Mouse (Mus musculus): ENCODE results near the gene Knop1. TPM values are rescaled to one million over a fixed set of nuclear protein-coding genes. Genes with fewer than 3 reads are reported as not detected.

Gene Knop1
- total and polyA plus RNA-seq, 3 experiments = 11.2 to 39.1 (median 23.2) TPM

DNA sequence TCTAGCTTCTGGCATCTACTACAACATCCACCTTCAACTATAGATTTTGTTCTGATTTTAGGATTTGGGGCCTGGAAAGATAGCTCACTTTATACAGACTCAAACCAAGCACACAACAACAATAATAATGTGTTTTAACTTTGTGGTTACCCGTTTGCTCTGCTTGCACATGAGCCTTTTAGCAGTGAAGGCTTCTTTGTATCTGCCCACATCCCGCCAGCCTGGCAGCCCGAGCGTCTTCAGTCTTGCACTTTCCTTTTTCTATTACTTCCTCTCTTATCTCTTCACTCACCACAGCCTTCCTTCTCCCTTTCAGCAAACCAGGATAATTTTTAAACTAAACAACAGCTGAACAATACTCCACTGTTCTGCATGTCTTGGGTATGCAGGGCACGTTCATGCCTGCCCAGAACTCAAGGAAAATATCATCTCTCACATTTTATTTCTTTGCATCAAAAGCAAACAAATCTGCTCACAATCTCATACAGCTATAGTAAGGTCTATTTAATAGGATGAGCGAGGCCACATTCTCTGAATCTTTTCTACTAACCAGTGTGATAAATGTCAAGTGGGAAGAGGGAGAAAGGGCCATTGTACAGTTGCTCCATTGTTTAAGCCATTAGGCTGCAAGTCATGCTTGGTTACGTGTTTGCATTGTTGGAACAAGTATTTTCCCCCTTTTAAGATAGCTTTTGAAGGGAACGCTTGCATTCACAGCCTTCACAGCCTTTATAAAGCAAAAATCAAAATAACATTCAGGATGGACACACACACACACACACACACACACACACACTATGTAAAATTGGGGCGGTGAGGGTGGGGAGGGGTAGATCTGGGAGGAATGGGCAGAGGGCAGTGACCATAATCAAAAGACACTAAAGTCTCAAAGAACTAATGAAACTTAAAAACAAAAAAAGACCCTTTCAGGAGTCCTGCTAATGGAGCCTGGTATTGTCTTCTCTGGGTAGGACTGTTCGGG lies 39.7 kb upstream of the Knop1 start:
- H3K27me3 ChIP-seq (ENCODE audit: insufficient read depth, low read length) = 0 out of 2 replicates have a peak, but pooled peaks cover 3% of the 10 kb centered on the region
- TF ChIP-seq CTCF (IDR thresholded peaks at IDR 0.05; ENCODE audit: low read depth, low read length) = no peak
- no peak for TF ChIP-seq TAL1 (conservative IDR thresholded peaks at IDR 0.05; ENCODE audit: low read depth, low read length)
- no peak for TF ChIP-seq GATA1 (IDR thresholded peaks at IDR 0.05; ENCODE audit: borderline replicate concordance, low read length)
- TF ChIP-seq GATA2 (IDR thresholded peaks at IDR 0.05; ENCODE audit: borderline replicate concordance, low read depth, low read length) = no peak
- no peak for TF ChIP-seq POLR2AphosphoS5 (IDR thresholded peaks at IDR 0.05; ENCODE audit: insufficient replicate concordance, low read depth, low read length)
- H3K36me3 ChIP-seq (replicated peaks) = no peaks in the 10 kb centered on the region
- H3K9me3 ChIP-seq (replicated peaks) = no peaks in the 10 kb centered on the region
- H3K4me1 ChIP-seq (ENCODE audit: insufficient read depth, low read depth, low read length) = no peaks in the 10 kb centered on the region
- DNase-seq (ENCODE audit: low spot score) = no peak
- no peak overlapping the region for H3K4me3 ChIP-seq (ENCODE audit: low read depth, low read length)
- ATAC-seq (ENCODE audit: extremely low read depth, insufficient number of reproducible peaks, low FRiP score, poor library complexity, severe bottlenecking) = no peak

DNA sequence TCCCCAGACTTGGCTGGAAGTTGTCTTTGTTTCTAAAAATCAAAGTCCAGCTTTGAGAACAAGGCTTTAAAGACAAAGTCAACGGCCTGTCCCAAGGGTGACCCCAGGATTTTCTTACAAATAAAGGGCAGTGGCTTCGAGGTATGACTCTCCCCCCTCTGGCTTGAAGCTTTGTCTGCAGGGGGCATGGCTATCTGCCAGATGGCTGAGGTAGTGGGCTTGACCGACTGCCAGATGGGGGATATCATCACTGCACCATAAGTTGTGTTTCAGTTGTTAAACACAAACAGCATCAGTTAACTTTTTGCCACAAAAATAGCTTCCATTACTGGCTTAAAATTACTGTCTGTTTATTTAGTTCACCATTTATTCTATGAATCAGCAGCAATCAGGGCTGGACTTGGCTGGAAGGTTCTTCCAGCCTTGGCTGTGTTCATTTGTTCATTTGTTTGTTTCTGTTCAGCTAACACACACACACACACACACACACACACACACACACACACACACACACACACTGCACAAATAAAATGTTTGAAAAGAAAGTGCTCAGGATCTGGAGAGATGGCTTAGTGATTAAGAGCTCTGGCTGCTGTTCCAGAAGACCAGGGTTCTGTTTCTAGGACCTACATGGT lies 33.1 kb upstream of the Knop1 start:
- no peak overlapping the region for H3K4me3 ChIP-seq (ENCODE audit: low read depth, low read length)
- no peak for ATAC-seq (ENCODE audit: extremely low read depth, insufficient number of reproducible peaks, low FRiP score, poor library complexity, severe bottlenecking)
- H3K27me3 ChIP-seq (ENCODE audit: insufficient read depth, low read length) = peaks cover 10% of the 10 kb centered on the region; the same call in 1 of the 2 replicates

DNA sequence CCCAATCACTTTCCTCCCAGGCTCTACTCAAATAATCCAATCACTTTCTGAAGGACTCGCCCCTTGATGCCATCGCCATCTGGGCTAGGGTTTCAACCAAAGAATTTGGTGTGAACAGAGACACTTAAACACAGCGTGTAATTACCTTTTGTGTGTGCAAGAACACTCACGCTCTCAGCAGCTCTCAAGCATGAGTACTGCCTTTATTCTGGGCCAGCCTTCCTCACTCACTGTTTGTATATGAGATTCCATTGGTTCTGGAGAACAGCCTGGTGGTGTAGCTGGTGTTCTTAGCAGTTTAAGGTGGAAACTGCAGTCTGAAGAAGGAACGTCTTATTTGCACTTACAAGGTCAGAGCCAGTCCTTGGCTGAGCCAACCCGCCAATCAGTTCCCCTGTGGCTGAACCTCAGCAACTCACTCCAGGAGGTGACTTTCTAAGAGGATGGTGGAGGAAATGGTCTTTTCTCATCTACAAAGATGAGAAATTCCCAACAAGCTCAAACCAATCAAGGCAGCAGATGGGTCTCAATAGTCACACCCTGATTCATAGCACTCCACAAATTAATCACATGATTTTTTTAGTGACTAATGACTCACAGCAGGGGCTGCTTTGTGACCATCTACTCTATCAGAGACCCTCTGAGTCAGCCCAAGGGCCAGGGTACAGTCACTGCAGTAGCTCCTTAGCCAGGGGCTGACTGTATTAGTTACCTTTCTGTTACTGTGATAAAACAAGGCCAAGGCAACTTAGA lies 31.4 kb upstream of the Knop1 start:
- no peaks in the 10 kb centered on the region for H3K4me1 ChIP-seq (ENCODE audit: insufficient read depth, low read depth, low read length)
- no peak for ATAC-seq (ENCODE audit: extremely low read depth, insufficient number of reproducible peaks, low FRiP score, poor library complexity, severe bottlenecking)
- no peak for DNase-seq (ENCODE audit: low spot score)
- H3K36me3 ChIP-seq (replicated peaks) = no peaks in the 10 kb centered on the region
- peaks cover 7% of the 10 kb centered on the region; the same call in 1 of the 2 replicates for H3K27me3 ChIP-seq (ENCODE audit: insufficient read depth, low read length)
- H3K9me3 ChIP-seq (replicated peaks) = no peaks in the 10 kb centered on the region
- TF ChIP-seq TAL1 (conservative IDR thresholded peaks at IDR 0.05; ENCODE audit: low read depth, low read length) (no peak), POLR2AphosphoS5 (IDR thresholded peaks at IDR 0.05; ENCODE audit: insufficient replicate concordance, low read depth, low read length) (no peak), GATA2 (IDR thresholded peaks at IDR 0.05; ENCODE audit: borderline replicate concordance, low read depth, low read length) (no peak), CTCF (IDR thresholded peaks at IDR 0.05; ENCODE audit: low read depth, low read length) (no peak), GATA1 (IDR thresholded peaks at IDR 0.05; ENCODE audit: borderline replicate concordance, low read length) (no peak)
- no peak overlapping the region for H3K4me3 ChIP-seq (ENCODE audit: low read depth, low read length)

More for the DNA sequence above, 33.1 kb upstream of the Knop1 start:
- Histone ChIP-seq H3K36me3 (replicated peaks) (no peaks in the 10 kb centered on the region), H3K9me3 (replicated peaks) (no peaks in the 10 kb centered on the region), H3K4me1 (ENCODE audit: insufficient read depth, low read depth, low read length) (no peaks in the 10 kb centered on the region)
- TF ChIP-seq TAL1 (conservative IDR thresholded peaks at IDR 0.05; ENCODE audit: low read depth, low read length) = no peak
- TF ChIP-seq CTCF (IDR thresholded peaks at IDR 0.05; ENCODE audit: low read depth, low read length) = no peak
- DNase-seq (ENCODE audit: low spot score) = no peak

DNA sequence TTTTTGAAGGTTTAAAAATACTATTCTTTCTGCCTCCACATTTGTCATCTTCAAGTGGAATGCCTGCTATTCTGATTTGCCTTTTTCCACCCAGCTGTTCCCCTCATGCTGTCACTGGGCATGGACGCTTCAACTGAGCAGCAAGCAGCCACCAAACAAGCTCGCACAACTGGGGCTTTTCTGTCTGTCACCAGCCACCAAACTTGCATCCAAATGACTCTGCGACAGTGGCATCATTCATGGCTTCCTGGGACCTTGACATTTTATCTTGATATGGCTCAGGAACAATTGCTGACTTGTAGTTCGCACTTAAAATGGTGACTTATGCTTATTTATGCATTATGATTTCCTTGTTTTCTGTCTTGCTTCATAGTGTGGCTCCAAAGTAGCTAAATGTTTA lies 28.9 kb upstream of the Knop1 start:
- no peak for DNase-seq (ENCODE audit: low spot score)
- TF ChIP-seq POLR2AphosphoS5 (IDR thresholded peaks at IDR 0.05; ENCODE audit: insufficient replicate concordance, low read depth, low read length) (no peak), CTCF (IDR thresholded peaks at IDR 0.05; ENCODE audit: low read depth, low read length) (no peak), GATA2 (IDR thresholded peaks at IDR 0.05; ENCODE audit: borderline replicate concordance, low read depth, low read length) (no peak), GATA1 (IDR thresholded peaks at IDR 0.05; ENCODE audit: borderline replicate concordance, low read length) (no peak), TAL1 (conservative IDR thresholded peaks at IDR 0.05; ENCODE audit: low read depth, low read length) (no peak)
- Histone ChIP-seq H3K36me3 (replicated peaks) (no peaks in the 10 kb centered on the region), H3K4me1 (ENCODE audit: insufficient read depth, low read depth, low read length) (no peaks in the 10 kb centered on the region), H3K9me3 (replicated peaks) (no peaks in the 10 kb centered on the region), H3K4me3 (ENCODE audit: low read depth, low read length) (no peak overlapping the region), H3K27me3 (ENCODE audit: insufficient read depth, low read length) (peaks cover 7% of the 10 kb centered on the region; the same call in 1 of the 2 replicates)
- ATAC-seq (ENCODE audit: extremely low read depth, insufficient number of reproducible peaks, low FRiP score, poor library complexity, severe bottlenecking) = no peak

DNA sequence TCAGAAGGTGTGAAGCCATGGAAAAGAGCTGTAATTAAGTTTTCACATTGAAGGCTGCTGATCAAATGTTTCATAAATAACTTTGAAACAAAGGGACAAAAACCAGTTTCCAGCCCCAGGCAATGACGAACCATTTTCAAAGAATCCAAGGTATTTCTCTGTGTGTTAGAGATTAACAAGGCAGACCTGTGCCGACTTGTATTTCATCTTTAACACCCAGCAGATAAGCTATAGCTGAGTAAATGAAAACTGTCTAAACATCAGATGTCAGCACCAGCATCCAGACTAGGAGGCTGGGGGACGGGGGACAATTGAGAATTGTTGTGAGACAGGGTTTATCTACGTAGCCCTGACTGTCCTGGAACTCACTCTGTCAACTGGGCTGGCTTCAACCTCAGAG lies 27.9 kb upstream of the Knop1 start:
- ATAC-seq (ENCODE audit: extremely low read depth, insufficient number of reproducible peaks, low FRiP score, poor library complexity, severe bottlenecking) (no peak), DNase-seq (ENCODE audit: low spot score) (no peak)
- Histone ChIP-seq H3K4me1 (ENCODE audit: insufficient read depth, low read depth, low read length) (no peaks in the 10 kb centered on the region), H3K4me3 (ENCODE audit: low read depth, low read length) (no peak overlapping the region), H3K9me3 (replicated peaks) (no peaks in the 10 kb centered on the region), H3K27me3 (ENCODE audit: insufficient read depth, low read length) (peaks cover 7% of the 10 kb centered on the region; the same call in 1 of the 2 replicates), H3K36me3 (replicated peaks) (no peaks in the 10 kb centered on the region)
- TF ChIP-seq GATA2 (IDR thresholded peaks at IDR 0.05; ENCODE audit: borderline replicate concordance, low read depth, low read length) (no peak), TAL1 (conservative IDR thresholded peaks at IDR 0.05; ENCODE audit: low read depth, low read length) (no peak), POLR2AphosphoS5 (IDR thresholded peaks at IDR 0.05; ENCODE audit: insufficient replicate concordance, low read depth, low read length) (no peak), CTCF (IDR thresholded peaks at IDR 0.05; ENCODE audit: low read depth, low read length) (no peak)
